ENCODE assay signal across 22 mouse cellular contexts in genomic region chr15:90497080-90497479, GRCm38 (mm10).
DNase-seq lines count a peak whose midpoint lies in the region; ATAC-seq and TF ChIP-seq lines count a peak whose summit lies in the region.
"Had no signal": no experiment of that assay in that cellular context is flagged by ENCODE, and none has a peak within 500 bp of the region (broad histone marks: within the 10 kb centered on the region; RNA-seq: fewer than 3 reads in every experiment).

No protein-coding gene starts in this region.

- no peak overlapping the region for H3K9ac ChIP-seq in lung, embryonic 14.5 days
- no peak overlapping the region for H3K9ac ChIP-seq in lung, embryonic 15.5 days
- no peak overlapping the region for H3K9ac ChIP-seq in lung, embryonic 16.5 days (ENCODE audit: low read length)
- H3K9ac ChIP-seq in lung, postnatal 0 days (replicated peaks; ENCODE audit: low read depth) = no peak overlapping the region

- no peak overlapping the region for H3K4me3 ChIP-seq in lung, embryonic 14.5 days (ENCODE audit: low read depth, low read length)
- H3K4me3 ChIP-seq in lung, adult 2 months (replicated peaks; ENCODE audit: extremely low read depth, low read depth, low read length) = no peak overlapping the region
- no peak overlapping the region for H3K4me3 ChIP-seq in lung, embryonic 15.5 days
- no peak overlapping the region for H3K4me3 ChIP-seq in lung, embryonic 16.5 days (ENCODE audit: low read length)
- no peak overlapping the region for H3K4me3 ChIP-seq in lung, postnatal 0 days (ENCODE audit: low read depth, low read length)

- H3K27me3 ChIP-seq in lung, embryonic 14.5 days (ENCODE audit: insufficient read depth, low read length) = no peaks in the 10 kb centered on the region
- no peaks in the 10 kb centered on the region for H3K27me3 ChIP-seq in lung, embryonic 15.5 days
- no peaks in the 10 kb centered on the region for H3K27me3 ChIP-seq in lung, embryonic 16.5 days (ENCODE audit: control insufficient read depth, insufficient read depth, low read depth, low read length)
- no peaks in the 10 kb centered on the region for H3K27me3 ChIP-seq in lung, postnatal 0 days (replicated peaks; ENCODE audit: insufficient read depth, low read length)
- H3K27me3 ChIP-seq: CH12.LX, Patski had no signal

- TF ChIP-seq POLR2A in lung, adult 2 months (IDR thresholded peaks at IDR 0.05; ENCODE audit: borderline replicate concordance, extremely low read depth, low read depth, low read length) = no peak

- H3K4me1 ChIP-seq in lung, embryonic 14.5 days (ENCODE audit: insufficient read depth) = no peaks in the 10 kb centered on the region
- no peaks in the 10 kb centered on the region for H3K4me1 ChIP-seq in lung, adult 2 months (ENCODE audit: control insufficient read depth, insufficient read depth, low read length)
- H3K4me1 ChIP-seq in lung, embryonic 15.5 days = 0 out of 2 replicates have a peak, but pooled peaks cover 2% of the 10 kb centered on the region
- H3K4me1 ChIP-seq in lung, embryonic 16.5 days (replicated peaks; ENCODE audit: control insufficient read depth, insufficient read depth, low read length) = 0 out of 2 replicates have a peak, but pooled peaks cover 5% of the 10 kb centered on the region
- no peaks in the 10 kb centered on the region for H3K4me1 ChIP-seq in lung, postnatal 0 days (ENCODE audit: insufficient read depth, low read depth, low read length)

- TF ChIP-seq CTCF in lung, embryonic 14.5 days (IDR thresholded peaks at IDR 0.05; ENCODE audit: low read depth) = no peak
- no peak for TF ChIP-seq CTCF in lung, adult 2 months (IDR thresholded peaks at IDR 0.05; ENCODE audit: insufficient read depth, low read length)
- TF ChIP-seq CTCF in lung, postnatal 0 days (IDR thresholded peaks at IDR 0.05) = no peak

- WGBS in lung, embryonic 14.5 days = 33% methylated on average over 3 of the region's 3 CpGs
- WGBS in lung, adult 2 months = 39% methylated on average over 3 of the region's 3 CpGs
- WGBS in lung, embryonic 15.5 days = 33% methylated on average over 3 of the region's 3 CpGs
- 31% methylated on average over 3 of the region's 3 CpGs for WGBS in lung, embryonic 16.5 days
- 24% methylated on average over 3 of the region's 3 CpGs for WGBS in lung, postnatal 0 days

- peak; percentile 78 for TF ChIP-seq EP300 in lung, postnatal 0 days (IDR thresholded peaks at IDR 0.05)

- H3K9me3 ChIP-seq in lung, embryonic 14.5 days (ENCODE audit: low read depth, low read length) = no peaks in the 10 kb centered on the region
- H3K9me3 ChIP-seq in lung, embryonic 15.5 days = no peaks in the 10 kb centered on the region
- no peaks in the 10 kb centered on the region for H3K9me3 ChIP-seq in lung, embryonic 16.5 days (ENCODE audit: control insufficient read depth, low read length)
- H3K9me3 ChIP-seq in lung, postnatal 0 days (ENCODE audit: low read length) = no peaks in the 10 kb centered on the region

- DNase-seq in lung, embryonic 14.5 days = peak; percentile 26
- DNase-seq in lung, adult 2 months = no peak
- DNase-seq in lung, postnatal 4 days = no peak
- DNase-seq in lung, postnatal 36 days = no peak
- peak; percentile 10 for DNase-seq in lung, postnatal 0 days (ENCODE audit: low spot score)
- no peak for DNase-seq in lung, postnatal 10 days
- DNase-seq: adrenal gland, adult 2 months; adrenal gland, adult 8-10 months; adrenal gland, postnatal 10 days; adrenal gland, postnatal 14 days; adrenal gland, postnatal 25 days; adrenal gland, postnatal 36 days; B cell, adult 2 months; cerebellum, adult 11 months; cerebellum, adult 11-12 months had no signal

- H3K27ac ChIP-seq in lung, embryonic 14.5 days (ENCODE audit: low read depth) = no peak overlapping the region
- H3K27ac ChIP-seq in lung, embryonic 15.5 days = no peak overlapping the region
- H3K27ac ChIP-seq in lung, embryonic 16.5 days (ENCODE audit: low read length) = no peak overlapping the region
- H3K27ac ChIP-seq in lung, postnatal 0 days (ENCODE audit: low read length) = no peak overlapping the region

- ATAC-seq in lung, embryonic 14.5 days (ENCODE audit: insufficient read depth) = peak; percentile 56; the same call in 1 of the 2 replicates
- 0 out of 2 replicates have a peak, but pooled peaks have one; percentile 52 for ATAC-seq in lung, embryonic 15.5 days (ENCODE audit: borderline replicate concordance, extremely low read depth, low FRiP score, low TSS enrichment)
- ATAC-seq in lung, embryonic 16.5 days (ENCODE audit: low read depth) = peak; percentile 71
- peak; percentile 58; the same call in 1 of the 2 replicates for ATAC-seq in lung, postnatal 0 days
- ATAC-seq: activated CD4-positive, CD25-positive, alpha-beta regulatory T cell, adult 4 months; CD4-positive, CD25-positive, alpha-beta regulatory T cell, adult 4 months; Patski had no signal

- no peaks in the 10 kb centered on the region for H3K36me3 ChIP-seq in lung, embryonic 14.5 days (ENCODE audit: insufficient read depth)
- no peaks in the 10 kb centered on the region for H3K36me3 ChIP-seq in lung, embryonic 15.5 days
- H3K36me3 ChIP-seq in lung, embryonic 16.5 days (ENCODE audit: control insufficient read depth, insufficient read depth, low read length) = no peaks in the 10 kb centered on the region
- no peaks in the 10 kb centered on the region for H3K36me3 ChIP-seq in lung, postnatal 0 days (ENCODE audit: insufficient read depth, low read length)
- H3K36me3 ChIP-seq: G1E had no signal

- no peak overlapping the region for H3K4me2 ChIP-seq in lung, embryonic 14.5 days
- H3K4me2 ChIP-seq in lung, embryonic 15.5 days = no peak overlapping the region
- no peak overlapping the region for H3K4me2 ChIP-seq in lung, embryonic 16.5 days (ENCODE audit: low read depth, low read length)
- no peak overlapping the region for H3K4me2 ChIP-seq in lung, postnatal 0 days (replicated peaks; ENCODE audit: low read depth, low read length)

Comparison
In these comparisons a context has a peak if more than half of its experiments do, and no peak if none do; other contexts are left out.
1. DNase-seq: peak in lung, embryonic 14.5 days (single experiment) and lung, postnatal 0 days (single experiment); none in lung, adult 2 months (single experiment), lung, postnatal 4 days (0 of 2), lung, postnatal 36 days (single experiment) and lung, postnatal 10 days (single experiment).
2. Peak in every context shown above with its lines, with median percentiles within 50 percentile points of each other: ATAC-seq.